Mouse (Mus musculus) stomach, postnatal 0 days (tissue): ENCODE measurements at regions not wholly inside any gene's neighbourhood (a gene's known extent, or its start where the extent isn't known, plus 50 kb on each side); places are given as distances from the start of the nearest gene placed in this dataset.

Experiments
- ATAC-seq: fragments of 200-750 bp; cut with Nextera tagmentation; 2 replicates; pipeline ENCODE4 v1.8.0; 2017; ENCODE audit not compliant: low FRiP score, low TSS enrichment
- DNase-seq: peaks from one replicate; pipeline ENCODE4 v3.0.0-alpha.2; 2016; ENCODE audit warnings: low spot score
- H3K27ac ChIP-seq: fragments of 300-500 bp; sonication (generic); replicated peaks from 2 replicates; pipeline ENCODE4 v1.5.1; 2014; ENCODE audit warnings: mild to moderate bottlenecking, control low read depth
- H3K27me3 ChIP-seq: fragments of 300-500 bp; sonication (generic); 2 replicates; pipeline ENCODE4 v1.6.1; 2014; ENCODE audit warnings: low read length; ENCODE audit not compliant: control insufficient read depth, insufficient read depth
- H3K36me3 ChIP-seq: fragments of 300-500 bp; sonication (generic); 2 replicates; pipeline ENCODE4 v1.6.1; 2014; ENCODE audit warnings: low read length, mixed read lengths; ENCODE audit not compliant: control insufficient read depth, insufficient read depth
- H3K4me1 ChIP-seq: fragments of 300-500 bp; sonication (generic); replicated peaks from 2 replicates; pipeline ENCODE4 v1.6.1; 2014; ENCODE audit warnings: antibody characterized with exemption; ENCODE audit not compliant: control insufficient read depth, insufficient read depth
- H3K4me2 ChIP-seq: fragments of 300-500 bp; sonication (generic); replicated peaks from 2 replicates; pipeline ENCODE4 v1.6.1; 2014; ENCODE audit warnings: low read depth, mild to moderate bottlenecking, control low read depth, moderate library complexity
- H3K4me3 ChIP-seq: fragments of 300-500 bp; sonication (generic); 2 replicates; pipeline ENCODE4 v1.5.1; 2014; ENCODE audit warnings: low read depth, low read length, control low read depth
- H3K9ac ChIP-seq: fragments of 300-500 bp; sonication (generic); 2 replicates; pipeline ENCODE4 v1.6.1; 2014; ENCODE audit warnings: mild to moderate bottlenecking, low read length, control low read depth, mixed read lengths
- H3K9me3 ChIP-seq: fragments of 300-500 bp; sonication (generic); 2 replicates; pipeline ENCODE4 v1.6.1; 2016; ENCODE audit warnings: low read length; ENCODE audit not compliant: control insufficient read depth
- CTCF ChIP-seq: IDR thresholded peaks from 2 replicates; pipeline ENCODE4 v1.5.1; 2016; ENCODE audit warnings: antibody characterized with exemption, low read depth, mild to moderate bottlenecking, moderate library complexity
- EP300 ChIP-seq: optimal IDR thresholded peaks from 2 replicates; pipeline ENCODE3; 2016; ENCODE audit warnings: antibody characterized with exemption
- WGBS: fragments of 180-500 bp; shearing (Covaris S2); extraction: QIAGEN DNeasy Blood & Tissue Kit; methylation state at CpG from one replicate; pipeline ENCODE4 v1.1.7; 2014; 5-methylcytosine and 5-hydroxymethylcytosine counted together

- Histone ChIP-seq H3K27ac (no peak overlapping the region), H3K4me2 (no peak overlapping the region), H3K27me3 (no peaks in the 10 kb centered on the region), H3K36me3 (no peaks in the 10 kb centered on the region), H3K4me1 (no peaks in the 10 kb centered on the region; the same call in 1 of the 2 replicates), H3K9me3 (no peaks in the 10 kb centered on the region), H3K4me3 (no peak overlapping the region), H3K9ac (no peak overlapping the region)
- 68% methylated on average over 3 of the region's 3 CpGs for WGBS
- no peak for TF ChIP-seq EP300
- no peak for TF ChIP-seq CTCF
- no peak for ATAC-seq
- no peak for DNase-seq
Observed at GRCm38 (mm10) chr10:17215029-17215428, 508.0 kb upstream of the Cited2 start.

- no peak overlapping the region for H3K27ac ChIP-seq
- no peaks in the 10 kb centered on the region for H3K4me1 ChIP-seq
- TF ChIP-seq EP300 (no peak), CTCF (no peak)
- H3K4me3 ChIP-seq: no peak overlapping the region
- H3K9ac ChIP-seq: no peak overlapping the region
- DNase-seq (no peak), ATAC-seq (no peak)
- H3K36me3 ChIP-seq: no peaks in the 10 kb centered on the region
- H3K9me3 ChIP-seq: no peaks in the 10 kb centered on the region
- H3K27me3 ChIP-seq: no peaks in the 10 kb centered on the region
- WGBS: 55% methylated on average over 2 of the region's 2 CpGs
- no peak overlapping the region for H3K4me2 ChIP-seq
Observed at GRCm38 (mm10) chr10:17221495-17221894, 501.5 kb upstream of the Cited2 start.

- no peaks in the 10 kb centered on the region for H3K9me3 ChIP-seq
- WGBS: 93% methylated on average over 1 of the region's 1 CpGs
- no peak overlapping the region for H3K4me3 ChIP-seq
- no peaks in the 10 kb centered on the region for H3K27me3 ChIP-seq
- no peak for ATAC-seq
- no peak for DNase-seq
- TF ChIP-seq CTCF (no peak), EP300 (no peak)
- no peak overlapping the region for H3K9ac ChIP-seq
- peaks cover 4% of the 10 kb centered on the region; the same call in 1 of the 2 replicates for H3K4me1 ChIP-seq
- H3K36me3 ChIP-seq: no peaks in the 10 kb centered on the region
- no peak overlapping the region for H3K27ac ChIP-seq
- no peak overlapping the region for H3K4me2 ChIP-seq
Observed at GRCm38 (mm10) chr10:17225727-17226126, 497.3 kb upstream of the Cited2 start.

DNA sequence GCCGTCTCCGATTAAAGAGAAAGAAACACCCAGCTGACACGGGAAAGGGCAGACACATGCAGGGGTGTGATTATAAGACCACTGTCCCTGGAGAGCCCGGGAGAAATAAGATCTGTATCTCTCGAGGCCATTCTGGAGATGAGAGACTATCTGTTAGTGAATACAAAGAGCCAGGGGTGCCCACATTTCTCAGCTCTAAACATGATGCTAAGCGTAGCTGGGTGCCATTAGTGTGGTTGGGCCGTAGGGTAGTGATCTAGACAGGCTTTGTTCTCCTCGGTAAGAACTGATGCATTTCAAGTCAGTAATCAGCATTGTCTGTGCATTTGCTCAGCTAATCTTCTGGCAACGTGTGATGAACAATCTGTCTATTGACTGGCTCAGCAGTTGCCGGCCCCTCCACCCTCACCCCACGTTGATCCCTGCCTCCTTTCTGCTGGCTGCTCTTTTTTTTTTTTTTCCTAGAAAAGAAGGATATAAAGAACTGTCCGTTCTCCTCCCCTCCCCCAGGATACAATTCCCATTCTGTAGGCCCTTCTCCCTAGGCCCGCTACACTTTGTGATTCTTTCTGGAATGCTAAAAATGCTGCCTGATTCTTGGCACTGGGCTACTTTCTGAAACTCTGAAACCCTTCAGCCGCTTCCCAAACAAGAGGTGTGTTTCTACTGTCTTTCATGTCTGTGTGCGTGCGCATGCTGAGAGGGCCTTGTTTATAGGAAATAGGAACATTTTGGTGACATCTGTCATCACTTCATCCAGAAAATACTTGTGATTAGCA is 492.8 kb upstream of the Cited2 start:
- Histone ChIP-seq H3K27me3 (no peaks in the 10 kb centered on the region), H3K27ac (no peak overlapping the region), H3K4me1 (peaks cover 4% of the 10 kb centered on the region; the same call in 1 of the 2 replicates), H3K36me3 (no peaks in the 10 kb centered on the region), H3K9me3 (no peaks in the 10 kb centered on the region), H3K4me2 (no peak overlapping the region), H3K9ac (no peak overlapping the region), H3K4me3 (no peak overlapping the region)
- no peak for TF ChIP-seq CTCF
- TF ChIP-seq EP300: no peak
- no peak for DNase-seq
- WGBS: 25% methylated on average over 16 of the region's 16 CpGs
- no peak for ATAC-seq

DNA sequence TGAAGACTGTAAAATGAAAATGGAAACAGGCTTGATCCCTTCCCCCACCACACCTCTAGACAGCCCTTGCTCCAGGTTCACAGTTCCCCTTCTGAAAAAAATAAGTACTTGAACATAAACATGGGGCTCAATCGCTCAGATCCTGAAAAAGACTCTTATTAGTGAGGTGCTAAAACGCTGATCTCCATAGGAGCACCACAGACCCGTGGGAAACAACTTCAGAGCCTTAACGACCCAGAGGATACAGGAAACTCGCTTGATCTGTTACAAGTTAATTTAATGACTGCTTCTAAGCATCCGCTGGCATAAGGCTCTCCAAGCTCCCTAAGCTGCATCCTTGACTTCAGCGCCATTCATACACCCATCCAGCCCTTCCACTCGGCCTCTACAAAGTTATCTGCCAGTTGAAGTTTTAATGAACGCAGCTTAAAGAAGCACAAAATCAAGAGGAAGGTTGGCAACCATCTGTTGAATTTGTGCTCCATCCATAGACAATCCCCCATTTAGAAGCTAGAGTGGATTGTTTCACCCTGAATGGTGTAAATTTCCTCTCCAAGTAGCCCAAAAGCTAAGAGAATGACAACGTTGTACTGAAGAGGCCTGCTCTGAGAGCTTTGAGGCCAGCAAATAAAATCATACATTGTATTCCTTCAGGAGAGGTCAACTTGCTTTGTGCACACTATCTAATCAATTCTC is 486.9 kb upstream of the Cited2 start:
- Histone ChIP-seq H3K27me3 (no peaks in the 10 kb centered on the region), H3K27ac (no peak overlapping the region), H3K4me2 (no peak overlapping the region), H3K4me1 (no peaks in the 10 kb centered on the region), H3K9ac (no peak overlapping the region), H3K4me3 (no peak overlapping the region), H3K9me3 (no peaks in the 10 kb centered on the region), H3K36me3 (no peaks in the 10 kb centered on the region)
- TF ChIP-seq EP300: no peak
- TF ChIP-seq CTCF: no peak
- DNase-seq (no peak), ATAC-seq (no peak)
- 67% methylated on average over 10 of the region's 10 CpGs for WGBS

- no peak for TF ChIP-seq EP300
- TF ChIP-seq CTCF: no peak
- WGBS: 62% methylated on average over 2 of the region's 2 CpGs
- no peak overlapping the region for H3K4me2 ChIP-seq
- H3K4me1 ChIP-seq: no peaks in the 10 kb centered on the region
- H3K9ac ChIP-seq: no peak overlapping the region
- no peak for DNase-seq
- H3K4me3 ChIP-seq: no peak overlapping the region
- H3K27ac ChIP-seq: no peak overlapping the region
- no peaks in the 10 kb centered on the region for H3K27me3 ChIP-seq
- H3K36me3 ChIP-seq: no peaks in the 10 kb centered on the region
- no peak for ATAC-seq
- H3K9me3 ChIP-seq: no peaks in the 10 kb centered on the region
Observed at GRCm38 (mm10) chr10:17236761-17237160, 486.3 kb upstream of the Cited2 start.
